Mouse (Mus musculus): Measurements from ENCODE around the gene Slc35f4. TPM values are rescaled to one million over a fixed set of nuclear protein-coding genes. Genes with fewer than 3 reads are reported as not detected.

The Slc35f4 gene
- not detected for polyA plus RNA-seq (2017; shearing (Covaris generic))

DNA sequence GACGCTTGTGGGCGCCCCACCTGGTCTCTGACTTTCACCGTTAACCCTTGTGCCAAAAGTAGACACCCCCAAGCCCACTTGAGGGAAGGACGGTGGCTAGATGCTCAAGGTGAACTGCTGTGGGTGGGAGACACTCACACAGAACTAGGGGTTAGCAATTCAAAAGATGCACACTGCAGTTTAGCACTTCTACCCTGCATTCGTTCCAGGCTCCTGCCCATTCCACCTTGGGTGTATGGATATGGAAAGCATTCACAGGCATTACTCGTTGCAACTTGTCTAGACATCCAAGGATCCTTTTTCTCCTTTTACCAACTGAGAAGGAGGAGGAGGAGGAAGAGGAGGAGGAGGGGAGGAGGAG lies at the start of gene Slc35f4:
Slc35f4 (minus strand) TSS at position 116 of the 361 bp plus-strand sequence.
- no peak for ATAC-seq

DNA sequence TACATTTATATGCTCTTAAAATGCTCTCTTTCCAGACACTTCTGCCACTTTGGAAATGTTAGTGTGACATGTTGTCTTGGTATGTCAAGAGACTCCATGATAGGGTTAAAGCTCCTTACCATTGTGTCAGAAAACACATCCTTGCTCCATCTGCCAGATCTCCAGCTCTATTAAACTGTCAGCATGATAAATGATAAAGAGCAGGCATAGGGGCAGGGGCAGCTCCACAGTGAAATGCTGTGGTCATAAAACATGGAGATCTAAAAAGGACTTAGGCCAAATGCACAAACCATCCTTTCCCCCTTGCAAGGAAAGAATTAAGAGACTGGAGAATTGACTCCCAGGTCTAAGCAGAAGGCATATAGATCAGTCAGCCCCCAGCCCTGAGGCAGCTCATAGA lies 42.5 kb upstream of the Slc35f4 start:
- ATAC-seq: no peak

- ATAC-seq: no peak
These were observed 34.9 kb upstream of the Slc35f4 start for GRCm38 (mm10) chr14:49560706-49561105.

DNA sequence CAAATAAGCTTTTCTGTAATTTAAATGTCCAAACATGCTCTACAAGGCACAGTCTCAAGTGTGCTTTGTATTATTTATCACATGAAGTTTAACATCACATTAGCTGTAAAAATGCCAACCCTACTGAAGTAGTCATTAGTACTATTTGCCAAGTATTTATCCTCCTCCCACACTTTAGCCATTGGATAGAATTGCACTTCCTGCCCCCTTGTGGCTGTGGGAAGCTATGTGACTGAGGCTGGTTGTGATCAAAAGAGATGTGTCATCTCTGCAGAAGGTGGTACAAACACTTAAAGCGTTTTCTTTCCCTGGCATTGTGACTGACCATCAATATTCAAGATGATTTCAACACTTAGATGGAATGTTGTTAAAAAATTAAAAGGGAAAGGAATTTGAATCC lies 14.3 kb upstream of the Slc35f4 start:
- ATAC-seq: no peak

- ATAC-seq: no peak
These were observed 493 bp downstream of the Slc35f4 start for GRCm38 (mm10) chr14:49525176-49525930.

GRCm38 (mm10) chr14:49524665-49525064 lies 1.2 kb downstream of the Slc35f4 start:
- no peak for ATAC-seq

DNA sequence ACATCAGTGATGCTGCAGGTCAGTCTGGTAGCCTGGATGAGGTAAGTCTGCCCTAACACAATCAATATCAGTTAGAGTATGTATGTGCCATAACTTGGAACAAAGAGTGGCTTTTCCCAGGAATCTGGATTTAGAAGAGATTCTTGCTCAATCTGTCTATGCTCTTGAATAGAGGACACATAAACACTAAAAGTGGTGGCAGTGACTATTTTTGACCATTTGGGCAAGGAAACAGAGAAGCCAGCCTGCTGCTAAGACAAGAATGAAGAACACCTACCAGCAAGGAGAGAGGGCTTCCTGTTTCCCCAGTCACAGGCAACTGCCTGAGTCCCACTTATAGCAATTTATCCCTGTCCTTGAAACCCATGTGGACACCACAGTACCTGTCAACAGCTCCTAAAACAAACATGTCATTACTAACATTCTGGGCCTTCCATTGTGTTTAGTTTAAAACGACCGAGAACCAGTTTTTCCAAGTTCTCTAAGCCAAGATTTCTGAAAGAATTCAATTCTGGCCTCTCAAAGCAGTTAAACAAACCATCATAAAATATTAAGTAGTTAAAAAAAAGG lies 10.7 kb downstream of the Slc35f4 start:
- no peak for ATAC-seq

GRCm38 (mm10) chr14:49514137-49514536 lies 11.7 kb downstream of the Slc35f4 start:
- no peak for ATAC-seq

- no peak for ATAC-seq
These were observed 30.7 kb downstream of the Slc35f4 start for GRCm38 (mm10) chr14:49495192-49495591.

DNA sequence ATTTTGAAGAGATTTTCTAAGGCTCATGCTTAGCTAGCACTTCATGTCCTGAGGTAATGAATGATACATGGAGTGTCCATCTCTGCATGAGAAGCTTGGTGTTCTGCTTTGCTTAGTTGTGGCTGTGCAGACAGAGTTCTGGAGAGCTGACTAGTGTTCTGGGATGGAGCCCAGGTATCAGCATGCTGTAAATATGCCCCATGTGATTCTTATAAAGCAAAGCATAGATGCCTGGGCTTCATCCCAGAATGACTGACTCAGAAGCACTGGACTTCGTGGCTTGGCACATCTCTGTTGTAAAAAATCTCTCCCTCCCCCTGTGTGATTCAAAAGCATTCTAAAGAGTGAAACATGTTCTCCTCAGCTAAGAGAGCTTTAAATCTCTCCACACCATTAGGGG lies 32.1 kb downstream of the Slc35f4 start:
- ATAC-seq: no peak

- no peak for ATAC-seq
These were observed 33.3 kb downstream of the Slc35f4 start for GRCm38 (mm10) chr14:49492506-49492905.

GRCm38 (mm10) chr14:49476602-49477001 lies 49.2 kb downstream of the Slc35f4 start:
- no peak for ATAC-seq

DNA sequence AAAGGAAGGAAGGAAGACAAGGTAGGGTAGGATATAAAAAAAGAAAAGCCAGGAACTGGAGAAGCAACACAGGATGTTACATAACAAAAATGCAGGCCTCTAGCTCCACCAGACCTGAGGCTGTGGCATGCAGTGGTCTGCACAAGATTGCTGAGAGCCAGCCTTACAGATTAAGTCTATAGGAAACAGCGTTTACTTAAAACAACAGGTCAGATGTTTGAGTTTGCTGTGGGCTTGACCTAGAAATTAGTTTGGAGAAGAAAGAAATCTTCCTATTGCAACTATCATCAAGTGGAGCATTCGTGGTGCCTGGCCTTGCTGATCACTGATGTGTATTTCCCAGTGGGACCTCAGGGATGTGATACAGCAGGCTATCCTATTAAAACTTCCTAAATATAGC lies 64.1 kb downstream of the Slc35f4 start:
- ATAC-seq: no peak

- no peak for ATAC-seq
These were observed 65.0 kb downstream of the Slc35f4 start for GRCm38 (mm10) chr14:49460799-49461198.

- no peak for ATAC-seq
These were observed 71.4 kb downstream of the Slc35f4 start for GRCm38 (mm10) chr14:49454283-49454914.

- no peak for ATAC-seq
These were observed 72.1 kb downstream of the Slc35f4 start for GRCm38 (mm10) chr14:49453782-49454181.

GRCm38 (mm10) chr14:49447669-49448068 lies 78.2 kb downstream of the Slc35f4 start:
- ATAC-seq: no peak

- no peak for ATAC-seq
These were observed 79.4 kb downstream of the Slc35f4 start for GRCm38 (mm10) chr14:49446461-49446860.

DNA sequence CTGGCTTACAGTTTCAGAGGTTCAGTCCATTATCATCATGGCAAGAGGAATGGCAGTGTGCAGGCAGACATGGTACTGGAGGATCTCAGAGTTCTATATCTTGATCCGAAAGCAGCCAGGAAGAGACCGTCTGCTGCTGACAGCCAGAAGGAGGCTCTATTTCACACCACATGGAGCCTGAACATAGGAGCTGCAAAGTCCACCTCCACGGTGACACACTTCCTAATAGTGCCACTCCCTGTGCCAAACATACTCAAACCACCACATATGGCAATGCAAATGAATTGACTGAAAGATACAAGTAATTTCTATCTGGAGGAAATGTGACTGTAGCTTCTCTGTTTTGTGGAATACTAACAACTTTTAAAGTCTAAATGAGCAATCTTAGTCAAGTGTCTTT lies 89.0 kb downstream of the Slc35f4 start:
- ATAC-seq: no peak

- ATAC-seq: no peak
These were observed 94.0 kb downstream of the Slc35f4 start for GRCm38 (mm10) chr14:49431821-49432220.

DNA sequence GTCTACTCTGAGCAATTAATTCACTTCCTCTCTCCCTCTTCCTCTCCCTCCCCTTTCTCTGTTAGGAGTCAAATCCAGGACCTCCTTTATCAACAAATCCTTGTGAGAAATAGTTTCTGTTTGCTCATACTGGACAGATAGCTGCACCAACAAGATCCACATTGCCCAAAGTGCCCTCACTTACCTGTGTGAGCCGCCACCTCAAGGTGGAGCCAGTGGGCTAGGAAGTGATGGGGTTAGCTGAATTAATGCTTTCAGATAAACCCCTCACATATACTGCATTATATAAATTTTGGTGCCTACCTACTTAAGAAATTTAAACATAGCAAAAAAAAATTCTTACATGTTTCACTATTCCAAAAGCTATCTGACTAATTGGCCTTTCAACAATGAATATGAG lies 133.4 kb downstream of the Slc35f4 start:
- ATAC-seq: no peak

DNA sequence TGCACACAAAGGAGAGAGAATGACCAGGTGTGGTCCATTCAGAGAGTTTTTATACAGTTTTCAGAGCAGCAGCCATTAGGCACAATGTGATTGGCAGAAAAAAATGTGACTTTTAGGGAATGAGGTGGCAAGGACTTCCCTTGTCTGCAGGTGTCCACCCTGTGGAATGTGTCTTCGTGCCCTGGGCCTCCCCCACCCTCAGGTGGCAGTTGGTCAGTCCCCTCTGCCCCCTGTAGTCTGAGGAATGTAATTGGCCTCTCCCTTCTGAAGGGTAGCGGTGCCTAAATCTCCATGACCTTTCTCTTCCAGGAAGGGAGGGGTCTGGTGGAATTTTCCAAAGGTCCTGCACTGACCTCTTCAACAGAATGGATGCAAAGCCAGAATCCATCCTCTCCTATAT lies 163.7 kb downstream of the Slc35f4 start:
- no peak for ATAC-seq

DNA sequence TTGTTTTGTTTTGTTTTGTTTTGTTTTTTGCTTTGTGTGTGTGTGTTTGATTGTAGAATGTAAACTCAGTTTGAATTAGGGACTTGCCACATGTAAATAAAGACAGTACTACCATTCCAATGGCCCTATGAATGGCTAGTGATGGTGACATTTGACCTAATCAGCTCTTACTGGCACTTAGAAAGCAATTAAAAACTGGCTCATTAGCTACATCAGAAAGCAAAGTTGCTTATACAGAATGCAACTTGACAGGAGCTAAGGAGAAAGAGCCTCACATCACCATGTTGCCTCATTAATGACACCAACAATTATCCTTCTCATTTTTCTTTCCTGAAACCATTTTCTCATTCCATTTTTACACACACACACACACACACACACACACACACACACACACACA lies 170.3 kb downstream of the Slc35f4 start:
- ATAC-seq: no peak

DNA sequence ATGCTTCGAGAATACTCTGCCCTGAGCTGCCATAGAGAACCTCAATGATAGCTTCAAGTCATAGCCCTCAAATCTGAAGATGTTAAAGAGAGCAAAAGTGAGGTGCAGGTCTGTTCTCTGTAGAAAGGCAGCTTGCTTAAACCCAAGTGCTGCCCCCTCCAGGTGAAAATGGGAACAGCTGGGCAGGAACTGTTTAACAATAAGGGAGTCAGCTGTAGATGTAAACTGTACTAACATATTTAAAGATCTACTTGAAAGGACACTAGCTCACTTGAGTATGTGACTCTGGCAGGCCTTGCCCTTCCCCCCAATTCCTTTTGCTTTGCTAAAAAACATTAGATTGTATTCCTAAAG lies 177.0 kb downstream of the Slc35f4 start:
- ATAC-seq: no peak

Measured in CD4-positive, CD25-positive, alpha-beta regulatory T cell, adult 4 months (primary cell).